Mouse (Mus musculus) lung, postnatal 0 days (tissue): ENCODE measurements around the gene Syt6. TPM values are rescaled to one million over a fixed set of nuclear protein-coding genes. Genes with fewer than 3 reads are reported as not detected.

Experiments
- ATAC-seq: fragments of 200-750 bp; cut with Nextera tagmentation; 2 replicates; pipeline ENCODE4 v1.8.0; 2017; ENCODE audit warnings: moderate library complexity
- DNase-seq: peaks from one replicate; pipeline ENCODE4 v3.0.0-alpha.2; 2016; ENCODE audit warnings: low spot score
- H3K27ac ChIP-seq: fragments of 300-500 bp; sonication (generic); 2 replicates; pipeline ENCODE4 v1.5.1; 2014; ENCODE audit warnings: antibody characterized with exemption, mild to moderate bottlenecking, low read length, mixed read lengths
- H3K27me3 ChIP-seq: fragments of 300-500 bp; sonication (generic); replicated peaks from 2 replicates; pipeline ENCODE4 v1.6.1; 2014; ENCODE audit warnings: low read length, mixed read lengths; ENCODE audit not compliant: insufficient read depth
- H3K36me3 ChIP-seq: fragments of 300-500 bp; sonication (generic); 2 replicates; pipeline ENCODE4 v1.6.1; 2014; ENCODE audit warnings: low read length, mixed read lengths; ENCODE audit not compliant: insufficient read depth
- H3K4me1 ChIP-seq: fragments of 300-500 bp; sonication (generic); 2 replicates; pipeline ENCODE4 v1.6.1; 2014; ENCODE audit warnings: antibody characterized with exemption, low read depth, low read length, mixed read lengths; ENCODE audit not compliant: insufficient read depth
- H3K4me2 ChIP-seq: fragments of 300-500 bp; sonication (generic); replicated peaks from 2 replicates; pipeline ENCODE4 v1.6.1; 2014; ENCODE audit warnings: low read depth, mild to moderate bottlenecking, low read length, moderate library complexity, mixed read lengths
- H3K4me3 ChIP-seq: fragments of 300-500 bp; sonication (generic); 2 replicates; pipeline ENCODE4 v1.5.1; 2014; ENCODE audit warnings: low read depth, low read length
- H3K9ac ChIP-seq: fragments of 300-500 bp; sonication (generic); replicated peaks from 2 replicates; pipeline ENCODE4 v1.6.1; 2014; ENCODE audit warnings: low read depth, mild to moderate bottlenecking
- H3K9me3 ChIP-seq: fragments of 300-500 bp; sonication (generic); 2 replicates; pipeline ENCODE4 v1.6.1; 2016; ENCODE audit warnings: low read length, mixed read lengths
- CTCF ChIP-seq: IDR thresholded peaks from 2 replicates; pipeline ENCODE4 v1.5.1; 2016; ENCODE audit warnings: antibody characterized with exemption, mild to moderate bottlenecking
- EP300 ChIP-seq: IDR thresholded peaks from 2 replicates; pipeline ENCODE4 v1.6.1; 2016; ENCODE audit warnings: antibody characterized with exemption, mild to moderate bottlenecking, control low read depth
- WGBS: fragments of 180-500 bp; shearing (Covaris S2); extraction: QIAGEN DNeasy Blood & Tissue Kit; methylation state at CpG from one replicate; pipeline ENCODE4 v1.1.7; 2014; 5-methylcytosine and 5-hydroxymethylcytosine counted together
- polyA plus RNA-seq: library from polyadenylated mRNA; unstranded; fragments of >200 nt; fragmentation: Nextera tagmentation; extraction: Ambion mirVana; gene quantifications from 2 replicates; pipeline ENCODE4 v1.2.1, GENCODE M21; 2015

Gene Syt6
- polyA plus RNA-seq, 1 experiment from 2014 or later: 2.3 TPM

GRCm38 (mm10) chr3:103592636-103593035, 17.6 kb downstream of the Syt6 start:
- H3K27me3 ChIP-seq: no peaks in the 10 kb centered on the region
- H3K9ac ChIP-seq: no peak overlapping the region
- H3K4me3 ChIP-seq: no peak overlapping the region
- no peak overlapping the region for H3K27ac ChIP-seq
- no peaks in the 10 kb centered on the region for H3K9me3 ChIP-seq
- TF ChIP-seq CTCF (no peak), EP300 (no peak)
- H3K4me2 ChIP-seq: no peak overlapping the region
- ATAC-seq (no peak), DNase-seq (no peak)
- no peaks in the 10 kb centered on the region for H3K36me3 ChIP-seq
- no peaks in the 10 kb centered on the region; the same call in 1 of the 2 replicates for H3K4me1 ChIP-seq
- WGBS: 80% methylated on average over 5 of the region's 5 CpGs

GRCm38 (mm10) chr3:103593631-103594030, 18.6 kb downstream of the Syt6 start:
- TF ChIP-seq EP300 (no peak), CTCF (no peak)
- Histone ChIP-seq H3K4me3 (no peak overlapping the region), H3K9ac (no peak overlapping the region), H3K4me1 (no peaks in the 10 kb centered on the region; the same call in 1 of the 2 replicates), H3K27ac (no peak overlapping the region), H3K4me2 (no peak overlapping the region), H3K27me3 (no peaks in the 10 kb centered on the region), H3K9me3 (no peaks in the 10 kb centered on the region), H3K36me3 (no peaks in the 10 kb centered on the region)
- ATAC-seq (no peak), DNase-seq (peak; percentile 28)
- 21% methylated on average over 5 of the region's 5 CpGs for WGBS

GRCm38 (mm10) chr3:103595271-103595810, 20.3 kb downstream of the Syt6 start:
- DNase-seq (peak; percentile 15), ATAC-seq (no peak; the same call in 1 of the 2 replicates)
- Histone ChIP-seq H3K4me3 (no peak overlapping the region), H3K36me3 (no peaks in the 10 kb centered on the region), H3K27ac (no peak overlapping the region), H3K9me3 (no peaks in the 10 kb centered on the region), H3K4me2 (no peak overlapping the region), H3K4me1 (no peaks in the 10 kb centered on the region; the same call in 1 of the 2 replicates), H3K27me3 (no peaks in the 10 kb centered on the region), H3K9ac (no peak overlapping the region)
- TF ChIP-seq EP300: no peak
- no peak for TF ChIP-seq CTCF
- 64% methylated on average over 7 of the region's 7 CpGs for WGBS

- Histone ChIP-seq H3K4me2 (no peak overlapping the region), H3K36me3 (no peaks in the 10 kb centered on the region), H3K27me3 (no peaks in the 10 kb centered on the region), H3K27ac (no peak overlapping the region), H3K4me1 (no peaks in the 10 kb centered on the region; the same call in 1 of the 2 replicates), H3K9ac (no peak overlapping the region), H3K4me3 (no peak overlapping the region), H3K9me3 (no peaks in the 10 kb centered on the region)
- DNase-seq (peak; percentile 44), ATAC-seq (no peak)
- WGBS: 76% methylated on average over 4 of the region's 4 CpGs
- no peak for TF ChIP-seq EP300
- TF ChIP-seq CTCF: no peak
These were observed 22.6 kb downstream of the Syt6 start for GRCm38 (mm10) chr3:103597586-103597985.

GRCm38 (mm10) chr3:103601011-103601410, 26.0 kb downstream of the Syt6 start:
- TF ChIP-seq CTCF (no peak), EP300 (no peak)
- Histone ChIP-seq H3K9ac (no peak overlapping the region), H3K36me3 (no peaks in the 10 kb centered on the region), H3K27me3 (no peaks in the 10 kb centered on the region), H3K27ac (no peak overlapping the region), H3K4me3 (no peak overlapping the region), H3K4me1 (no peaks in the 10 kb centered on the region), H3K9me3 (no peaks in the 10 kb centered on the region), H3K4me2 (no peak overlapping the region)
- DNase-seq (peak; percentile 43), ATAC-seq (peak; percentile 63)
- 51% methylated on average over 7 of the region's 7 CpGs for WGBS

- no peak overlapping the region for H3K4me2 ChIP-seq
- no peaks in the 10 kb centered on the region for H3K36me3 ChIP-seq
- no peak overlapping the region for H3K27ac ChIP-seq
- no peak for ATAC-seq
- 63% methylated on average over 1 of the region's 1 CpGs for WGBS
- no peak overlapping the region for H3K4me3 ChIP-seq
- DNase-seq: no peak
- no peak overlapping the region for H3K9ac ChIP-seq
- TF ChIP-seq CTCF: no peak
- no peak for TF ChIP-seq EP300
- no peaks in the 10 kb centered on the region for H3K9me3 ChIP-seq
- no peaks in the 10 kb centered on the region for H3K4me1 ChIP-seq
- no peaks in the 10 kb centered on the region for H3K27me3 ChIP-seq
These were observed 26.5 kb downstream of the Syt6 start for GRCm38 (mm10) chr3:103601561-103601960.
